Mouse (Mus musculus) midbrain, embryonic 11.5 days (tissue): ENCODE results near the gene Pcyt2. TPM values are rescaled to one million over a fixed set of nuclear protein-coding genes. Genes with fewer than 3 reads are reported as not detected.

Experiments
- ATAC-seq: fragments of 200-750 bp; cut with Nextera tagmentation; 2 replicates; pipeline ENCODE4 v1.8.0; 2017; ENCODE audit warnings: moderate TSS enrichment, moderate library complexity; ENCODE audit not compliant: low FRiP score
- DNase-seq: peaks from one replicate; pipeline ENCODE4 v3.0.0; 2015; ENCODE audit warnings: low spot score; ENCODE audit errors: missing footprints
- H3K27ac ChIP-seq: fragments of 300-500 bp; sonication (generic); 2 replicates; pipeline ENCODE4 v1.5.1; 2014; ENCODE audit warnings: low read depth, low read length
- H3K27me3 ChIP-seq: fragments of 300-500 bp; sonication (generic); 2 replicates; pipeline ENCODE4 v1.6.1; 2014; ENCODE audit warnings: mild to moderate bottlenecking, low read length, moderate library complexity, mixed read lengths; ENCODE audit not compliant: control insufficient read depth, insufficient read depth
- H3K36me3 ChIP-seq: fragments of 300-500 bp; sonication (generic); 2 replicates; pipeline ENCODE4 v1.6.1; 2014; ENCODE audit warnings: mild to moderate bottlenecking, low read length, moderate library complexity, mixed read lengths; ENCODE audit not compliant: control insufficient read depth, insufficient read depth
- H3K4me1 ChIP-seq: fragments of 300-500 bp; sonication (generic); 2 replicates; pipeline ENCODE4 v1.6.1; 2014; ENCODE audit warnings: low read length; ENCODE audit not compliant: control insufficient read depth, insufficient read depth
- H3K4me2 ChIP-seq: fragments of 300-500 bp; sonication (generic); 2 replicates; pipeline ENCODE4 v1.6.1; 2014; ENCODE audit warnings: mild to moderate bottlenecking, moderate library complexity
- H3K4me3 ChIP-seq: fragments of 300-500 bp; sonication (generic); 2 replicates; pipeline ENCODE4 v1.5.1; 2014; ENCODE audit warnings: low read depth, low read length
- H3K9ac ChIP-seq: fragments of 300-500 bp; sonication (generic); 2 replicates; pipeline ENCODE4 v1.6.1; 2014; ENCODE audit warnings: low read length
- H3K9me3 ChIP-seq: fragments of 300-500 bp; sonication (generic); 2 replicates; pipeline ENCODE4 v1.6.1; 2016; ENCODE audit warnings: low read length; ENCODE audit not compliant: control insufficient read depth
- WGBS: fragments of 180-500 bp; shearing (Covaris S2); extraction: QIAGEN DNeasy Blood & Tissue Kit; methylation state at CpG from one replicate; pipeline ENCODE4 v1.1.7; 2014; 5-methylcytosine and 5-hydroxymethylcytosine counted together
- polyA plus RNA-seq: library from polyadenylated mRNA; unstranded; fragments of >200 nt; fragmentation: Nextera tagmentation; extraction: Ambion mirVana; gene quantifications from 2 replicates; pipeline ENCODE4 v1.2.1, GENCODE M21; 2014

The Pcyt2 gene
- polyA plus RNA-seq, 1 experiment from 2014 or later, result 101 TPM

DNA sequence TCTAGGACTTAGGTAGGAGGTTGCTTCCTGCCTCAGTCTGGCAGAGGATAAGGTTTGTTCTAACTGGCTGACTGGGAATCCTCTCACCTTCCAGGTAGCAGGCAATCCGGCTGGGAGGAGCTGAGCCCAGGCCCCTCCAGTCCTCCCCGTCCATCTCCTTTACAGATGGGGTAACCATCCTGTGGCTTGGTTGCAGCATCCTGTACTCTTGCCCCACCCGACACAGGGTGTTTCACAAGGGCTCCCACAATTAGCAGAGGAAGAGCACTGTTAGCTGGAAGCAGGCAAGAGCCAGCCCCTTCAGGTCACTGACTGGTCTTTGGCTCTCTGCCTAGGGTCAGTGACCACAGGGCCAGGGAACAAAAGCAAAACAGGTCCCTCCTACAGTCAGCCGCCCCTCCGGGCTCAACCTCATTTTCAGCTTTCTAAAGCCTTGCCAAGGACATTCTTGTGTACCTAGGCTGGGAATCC, 12.7 kb upstream of the Pcyt2 start:
- peaks cover 7% of the 10 kb centered on the region; the same call in 1 of the 2 replicates for H3K36me3 ChIP-seq
- DNase-seq, result peak; percentile 79
- no peak overlapping the region for H3K4me3 ChIP-seq
- H3K4me1 ChIP-seq, result peaks cover 24% of the 10 kb centered on the region
- H3K4me2 ChIP-seq, result peak overlapping the region; percentile 4; the same call in 1 of the 2 replicates
- WGBS, result 18% methylated on average over 5 of the region's 5 CpGs
- H3K27ac ChIP-seq, result no peak overlapping the region; the same call in 1 of the 2 replicates
- no peak for ATAC-seq
- H3K27me3 ChIP-seq, result no peaks in the 10 kb centered on the region
- H3K9me3 ChIP-seq, result no peaks in the 10 kb centered on the region
- H3K9ac ChIP-seq, result peak overlapping the region; percentile 33

DNA sequence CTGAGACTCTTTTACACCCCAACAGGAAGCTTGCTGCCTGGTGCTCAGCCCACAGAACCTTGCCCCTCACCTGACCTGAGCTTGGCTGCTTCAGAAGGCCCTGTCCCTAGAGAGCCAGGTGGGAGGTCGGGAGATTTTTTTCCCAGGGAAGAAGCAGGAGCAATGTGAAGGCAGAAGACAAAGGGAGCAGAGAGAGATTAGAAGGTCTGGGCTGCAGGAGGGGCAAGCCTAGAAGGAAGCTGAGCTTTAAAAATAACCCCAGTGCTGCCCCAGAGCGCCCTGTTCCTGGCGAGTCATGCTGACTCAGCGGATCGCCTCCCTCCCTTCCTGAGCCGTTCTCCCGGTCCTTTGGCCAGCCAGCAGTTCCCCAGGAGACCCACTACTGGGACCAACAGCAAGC, 12.2 kb upstream of the Pcyt2 start:
- 34% methylated on average over 7 of the region's 7 CpGs for WGBS
- DNase-seq, result peak; percentile 80
- H3K27ac ChIP-seq, result no peak overlapping the region; the same call in 1 of the 2 replicates
- H3K9ac ChIP-seq, result peak overlapping the region; percentile 33
- H3K27me3 ChIP-seq, result no peaks in the 10 kb centered on the region
- H3K9me3 ChIP-seq, result no peaks in the 10 kb centered on the region
- H3K4me3 ChIP-seq, result no peak overlapping the region
- H3K36me3 ChIP-seq, result peaks cover 7% of the 10 kb centered on the region; the same call in 1 of the 2 replicates
- peaks cover 28% of the 10 kb centered on the region for H3K4me1 ChIP-seq
- peak overlapping the region; percentile 4 for H3K4me2 ChIP-seq
- ATAC-seq, result no peak

DNA sequence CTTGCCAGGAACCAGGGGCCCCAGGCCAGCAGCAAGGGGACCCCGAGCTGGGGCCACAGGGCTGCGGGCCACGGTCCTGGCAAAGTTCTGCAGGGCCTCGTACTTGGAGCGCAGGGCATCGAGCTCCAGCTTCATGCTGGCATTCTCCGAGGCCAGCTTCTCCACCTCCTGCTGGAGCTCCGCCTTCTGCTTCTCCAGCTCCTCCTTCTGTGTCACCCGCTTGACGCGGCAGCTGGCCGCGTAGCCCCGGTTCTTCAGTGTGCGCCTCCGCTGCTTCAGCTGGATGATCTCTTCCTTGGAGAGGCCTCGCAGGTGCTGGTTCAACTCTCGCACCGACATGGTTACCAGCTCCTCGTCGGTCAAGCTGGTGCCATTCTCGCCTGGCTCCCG, 11.6 kb upstream of the Pcyt2 start:
- peak; percentile 65 for DNase-seq
- no peak for ATAC-seq
- Histone ChIP-seq H3K9me3 (no peaks in the 10 kb centered on the region), H3K36me3 (peaks cover 7% of the 10 kb centered on the region; the same call in 1 of the 2 replicates), H3K4me3 (no peak overlapping the region), H3K27me3 (no peaks in the 10 kb centered on the region), H3K4me2 (peak overlapping the region; percentile 4; the same call in 1 of the 2 replicates), H3K4me1 (peaks cover 28% of the 10 kb centered on the region), H3K9ac (no peak overlapping the region), H3K27ac (no peak overlapping the region)
- 69% methylated on average over 23 of the region's 23 CpGs for WGBS

DNA sequence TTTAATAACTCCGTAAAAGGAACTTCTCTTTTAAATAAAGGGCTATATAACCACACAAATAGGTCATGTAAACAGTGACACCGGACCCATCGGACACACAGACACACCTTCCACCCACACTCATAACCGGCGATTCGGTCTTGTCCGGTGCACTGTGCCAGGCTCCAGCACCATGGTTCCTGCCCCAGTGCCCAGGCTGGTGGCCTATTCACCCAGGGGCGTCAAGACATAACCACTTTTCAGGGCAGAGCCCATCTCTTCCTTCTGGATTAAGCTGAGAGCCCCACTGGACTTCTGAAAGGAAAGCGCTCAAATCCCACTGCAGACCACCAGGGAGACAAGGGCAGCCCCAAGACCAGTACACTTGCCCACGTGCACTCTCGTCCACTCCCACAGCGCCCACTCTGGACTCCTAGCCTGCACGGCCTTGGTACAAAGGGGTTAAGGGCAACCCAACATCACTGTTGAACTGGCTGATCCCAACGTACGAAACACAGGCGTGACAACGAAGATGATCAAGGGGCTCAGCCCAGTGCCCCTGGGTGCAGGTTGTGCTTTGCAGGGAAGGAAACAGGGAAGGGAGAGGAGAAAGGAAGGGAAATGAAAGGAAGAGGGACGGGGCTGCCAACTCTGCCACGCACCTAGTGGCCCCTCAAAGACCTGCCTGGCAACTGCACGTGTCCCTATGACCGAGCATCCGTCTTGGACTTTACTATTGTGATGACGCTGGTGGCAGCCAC, 11.0 kb upstream of the Pcyt2 start:
- no peak for ATAC-seq
- 96% methylated on average over 23 of the region's 23 CpGs for WGBS
- H3K4me1 ChIP-seq, result peaks cover 32% of the 10 kb centered on the region

DNA sequence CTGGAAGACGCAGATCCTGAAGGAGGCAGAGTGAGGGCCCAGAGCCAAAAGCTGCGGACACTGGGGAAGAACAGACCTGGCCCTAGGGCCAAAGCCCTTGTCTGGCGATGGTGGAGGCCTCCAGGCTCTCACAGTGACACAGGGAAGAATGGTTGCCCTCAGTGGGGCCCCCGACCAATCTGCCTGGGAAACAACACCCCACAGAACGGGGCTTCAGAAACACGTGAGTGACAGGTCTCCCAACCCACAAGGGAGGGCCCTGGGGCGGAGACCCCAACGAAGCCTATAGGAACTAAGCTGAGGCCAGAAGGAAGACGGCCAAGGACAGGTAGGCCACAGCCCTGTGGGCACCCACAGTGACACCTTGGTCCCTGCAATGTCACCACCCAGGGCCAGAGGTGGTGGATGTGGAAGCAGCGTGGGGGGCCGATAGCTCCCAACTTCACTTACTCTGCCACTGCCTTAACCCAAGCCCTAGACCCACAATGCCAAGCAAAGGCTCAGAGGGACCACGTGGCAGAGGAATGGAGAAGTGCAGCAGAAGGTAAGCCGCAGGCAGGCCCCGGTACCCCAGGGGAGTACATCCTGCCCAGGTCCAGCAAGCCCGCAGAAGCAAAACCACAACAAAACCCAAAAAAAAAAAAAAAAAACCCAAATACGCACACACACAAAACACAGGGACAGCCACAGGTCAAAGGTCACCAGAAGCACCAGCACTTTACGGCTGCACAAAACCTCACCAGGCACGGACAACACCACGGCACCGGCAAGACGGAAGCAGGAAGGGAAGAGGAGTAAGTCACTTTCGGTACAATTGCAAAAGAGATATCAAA, 9.9 kb upstream of the Pcyt2 start:
- Histone ChIP-seq H3K4me2 (no peak overlapping the region), H3K27me3 (no peaks in the 10 kb centered on the region), H3K27ac (no peak overlapping the region), H3K4me1 (peaks cover 32% of the 10 kb centered on the region), H3K36me3 (peaks cover 7% of the 10 kb centered on the region; the same call in 1 of the 2 replicates), H3K9me3 (no peaks in the 10 kb centered on the region), H3K4me3 (no peak overlapping the region), H3K9ac (no peak overlapping the region)
- WGBS, result 86% methylated on average over 22 of the region's 22 CpGs
- ATAC-seq (no peak), DNase-seq (no peak)

More for the DNA sequence above, 11.0 kb upstream of the Pcyt2 start:
- Histone ChIP-seq H3K36me3 (peaks cover 7% of the 10 kb centered on the region; the same call in 1 of the 2 replicates), H3K27me3 (no peaks in the 10 kb centered on the region), H3K4me2 (no peak overlapping the region), H3K27ac (no peak overlapping the region), H3K9ac (no peak overlapping the region), H3K9me3 (no peaks in the 10 kb centered on the region), H3K4me3 (no peak overlapping the region)
- DNase-seq, result no peak

DNA sequence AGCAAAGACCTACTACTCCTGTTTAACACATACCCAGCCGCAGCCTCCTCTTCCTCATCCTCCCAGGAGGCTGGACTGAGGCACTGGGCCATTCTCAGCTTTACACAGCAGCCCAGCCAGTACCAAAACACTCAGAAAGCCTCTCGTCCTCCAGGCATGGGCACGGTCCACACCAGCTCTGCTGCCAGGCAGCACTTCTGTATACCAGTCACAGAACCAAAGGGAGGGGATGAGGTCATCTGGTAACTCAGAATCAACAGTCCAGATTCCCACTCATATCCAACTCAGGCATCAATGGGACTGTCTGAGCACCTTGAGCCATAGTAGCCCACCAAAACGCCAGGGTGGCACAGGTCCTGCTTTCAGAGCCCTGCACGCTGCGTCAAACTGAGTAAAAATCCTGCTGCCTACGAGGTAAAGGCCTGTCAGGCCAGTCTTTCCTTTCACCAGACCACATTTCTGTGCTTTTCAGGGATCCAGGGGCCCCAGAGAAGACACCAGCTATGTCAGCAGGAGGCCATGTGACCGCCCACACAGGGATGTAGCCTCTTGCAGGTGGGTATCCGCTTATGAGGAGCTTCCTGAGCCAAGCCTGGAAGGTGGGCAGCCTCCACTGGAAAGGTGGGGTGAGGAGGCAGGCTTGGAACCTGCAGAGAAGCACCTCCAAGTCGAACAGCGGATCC, 9.2 kb upstream of the Pcyt2 start:
- no peak overlapping the region for H3K9ac ChIP-seq
- 90% methylated on average over 11 of the region's 11 CpGs for WGBS
- no peaks in the 10 kb centered on the region for H3K27me3 ChIP-seq
- ATAC-seq (no peak), DNase-seq (peak; percentile 70)
- H3K4me1 ChIP-seq, result peaks cover 27% of the 10 kb centered on the region
- H3K36me3 ChIP-seq, result peaks cover 7% of the 10 kb centered on the region; the same call in 1 of the 2 replicates
- H3K4me3 ChIP-seq, result no peak overlapping the region
- H3K9me3 ChIP-seq, result no peaks in the 10 kb centered on the region
- no peak overlapping the region for H3K27ac ChIP-seq
- H3K4me2 ChIP-seq, result no peak overlapping the region

DNA sequence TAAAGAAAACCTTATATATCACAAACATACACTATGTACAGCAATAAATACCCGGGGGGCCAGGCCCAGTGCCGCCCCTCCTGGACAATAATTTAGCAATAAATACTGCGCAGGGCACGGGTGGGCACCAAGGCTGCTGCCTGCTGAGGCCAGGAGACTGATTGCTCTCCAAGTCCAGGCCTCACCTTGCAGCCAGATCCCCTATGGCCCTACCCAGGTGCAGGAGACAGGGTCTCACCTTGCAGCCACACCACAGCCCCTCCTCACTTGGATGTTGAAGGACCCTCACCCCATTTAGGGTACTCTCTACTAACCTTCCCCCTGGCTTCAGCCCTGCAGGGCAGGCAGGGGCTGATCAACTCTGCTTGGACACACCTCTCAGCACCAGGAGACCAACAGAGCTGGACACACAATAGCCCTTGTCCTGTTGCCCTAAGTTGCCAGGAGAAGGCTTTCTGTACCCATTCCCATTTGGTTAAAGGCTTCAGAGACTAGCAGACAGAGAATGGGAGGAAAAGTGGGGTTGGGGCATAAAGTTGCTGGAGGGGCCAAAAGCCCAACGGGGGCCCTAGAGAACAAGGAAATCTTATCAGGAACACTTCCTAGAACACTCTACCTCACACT, 7.5 kb upstream of the Pcyt2 start, which contains the start of gene Sirt7:
Gene Sirt7 (minus strand): TSS at position 89 of the 624 bp plus-strand sequence.
- Histone ChIP-seq H3K4me1 (peaks cover 12% of the 10 kb centered on the region), H3K9me3 (no peaks in the 10 kb centered on the region), H3K4me3 (peak within 1 kb of the TSS; percentile 99), H3K9ac (peak within 1 kb of the TSS; percentile 80), H3K36me3 (peaks cover 14% of the 10 kb centered on the region), H3K27ac (peak within 1 kb of the TSS; percentile 57), H3K4me2 (peak within 1 kb of the TSS; percentile 97), H3K27me3 (no peaks in the 10 kb centered on the region)
- 21% methylated on average over 5 of the region's 5 CpGs for WGBS
- DNase-seq (no peak), ATAC-seq (peak; percentile 67)

DNA sequence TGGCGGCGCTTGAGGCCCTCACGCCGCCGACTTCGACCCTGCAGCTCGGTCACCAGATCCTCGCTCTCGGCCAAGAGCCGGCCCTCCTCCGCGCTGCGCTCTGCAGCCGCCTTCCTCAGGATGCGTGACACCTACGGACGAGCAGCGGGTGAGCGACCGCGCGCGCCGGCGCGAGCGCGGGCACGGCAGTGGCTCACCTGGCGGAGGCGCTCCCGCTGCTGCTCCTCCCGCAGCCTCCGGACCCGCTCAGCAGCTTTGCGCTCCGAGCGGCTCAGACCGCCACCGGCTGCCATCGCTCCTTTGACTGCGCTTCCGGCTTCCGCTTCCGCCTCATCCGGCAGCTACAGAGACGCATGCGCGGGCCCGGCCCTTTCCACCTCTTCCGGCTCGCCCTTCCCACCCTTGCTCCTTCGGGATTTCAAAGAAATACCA, 7.0 kb upstream of the Pcyt2 start:
- no peaks in the 10 kb centered on the region for H3K27me3 ChIP-seq

More for the DNA sequence above, 7.0 kb upstream of the Pcyt2 start:
- Histone ChIP-seq H3K4me1 (peaks cover 9% of the 10 kb centered on the region), H3K4me3 (peak overlapping the region; percentile 99), H3K4me2 (peak overlapping the region; percentile 97), H3K36me3 (peaks cover 19% of the 10 kb centered on the region), H3K9ac (peak overlapping the region; percentile 80), H3K27ac (peak overlapping the region; percentile 57), H3K9me3 (no peaks in the 10 kb centered on the region)
- ATAC-seq, result peak; percentile 83
- under 1% methylated on average over 51 of the region's 53 CpGs for WGBS
- DNase-seq, result peak; percentile 97
